Mouse (Mus musculus): ENCODE measurements at regions not wholly inside any gene's neighbourhood (a gene's known extent, or its start where the extent isn't known, plus 50 kb on each side); places are given as distances from the start of the nearest gene placed in this dataset.

GRCm38 (mm10) chr11:84627685-84628084 is 102.3 kb upstream of the Lhx1 start:
- no peak for ATAC-seq
- Histone ChIP-seq H3K4me3 (replicated peaks) (no peak overlapping the region), H3K9me3 (no peaks in the 10 kb centered on the region), H3K9ac (replicated peaks) (no peak overlapping the region), H3K27me3 (0 out of 2 replicates have a peak, but pooled peaks cover 7% of the 10 kb centered on the region), H3K27ac (no peak overlapping the region), H3K36me3 (no peaks in the 10 kb centered on the region), H3K4me1 (replicated peaks) (0 out of 2 replicates have a peak, but pooled peaks cover 13% of the 10 kb centered on the region), H3K4me2 (replicated peaks) (no peak overlapping the region)
- WGBS: 77% methylated on average over 11 of the region's 11 CpGs

DNA sequence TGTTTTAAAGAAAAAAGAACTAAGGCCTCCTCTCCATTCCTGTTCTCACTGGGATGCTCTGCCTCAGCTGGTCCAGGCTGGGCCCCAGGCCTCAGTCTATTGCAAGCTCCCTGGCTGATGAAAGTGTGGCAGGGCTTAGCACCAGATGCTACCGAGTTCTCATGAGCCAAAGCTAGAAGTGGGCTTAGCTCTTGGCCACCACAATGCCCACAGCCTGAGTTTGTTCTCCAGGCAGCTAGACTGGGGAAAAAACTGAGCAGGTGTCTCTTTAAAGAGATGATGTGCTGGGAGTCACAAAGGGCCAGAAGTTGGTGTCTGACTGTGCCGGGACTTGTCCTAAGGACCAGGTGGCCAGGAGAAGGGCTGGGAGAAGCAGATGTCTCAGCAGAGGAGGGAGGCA is 101.9 kb upstream of the Lhx1 start:
- 0 out of 2 replicates have a peak, but pooled peaks cover 6% of the 10 kb centered on the region for H3K27me3 ChIP-seq
- 70% methylated on average over 2 of the region's 2 CpGs for WGBS
- ATAC-seq: no peak
- 0 out of 2 replicates have a peak, but pooled peaks cover 13% of the 10 kb centered on the region for H3K4me1 ChIP-seq (replicated peaks)
- H3K36me3 ChIP-seq: no peaks in the 10 kb centered on the region
- no peak overlapping the region for H3K4me3 ChIP-seq (replicated peaks)
- no peak overlapping the region for H3K9ac ChIP-seq (replicated peaks)
- no peak overlapping the region for H3K4me2 ChIP-seq (replicated peaks)
- H3K9me3 ChIP-seq: no peaks in the 10 kb centered on the region
- no peak overlapping the region for H3K27ac ChIP-seq

DNA sequence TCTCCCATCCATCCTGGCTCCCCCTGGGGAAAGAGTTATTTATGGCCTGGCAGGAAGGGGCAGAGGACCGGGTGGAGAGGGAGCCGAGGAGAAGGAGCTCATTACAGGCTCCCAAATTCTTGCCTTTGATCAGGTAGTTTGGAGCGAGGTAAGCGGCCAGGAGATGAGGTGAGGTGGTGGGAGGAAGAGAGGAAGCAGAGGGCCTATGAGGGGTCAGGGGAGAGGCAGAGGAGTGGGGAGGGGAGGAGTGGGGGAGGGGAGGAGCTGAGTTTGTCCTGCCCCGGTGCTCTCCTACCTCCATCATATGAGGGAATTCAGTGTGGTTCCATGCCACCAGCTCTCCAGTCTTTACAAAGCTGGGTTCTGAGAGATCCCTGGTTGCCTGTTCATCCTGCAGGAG is 98.8 kb upstream of the Lhx1 start:
- H3K4me3 ChIP-seq (replicated peaks): no peak overlapping the region
- no peak overlapping the region for H3K4me2 ChIP-seq (replicated peaks)
- H3K36me3 ChIP-seq: no peaks in the 10 kb centered on the region
- H3K27me3 ChIP-seq: no peaks in the 10 kb centered on the region
- no peaks in the 10 kb centered on the region for H3K9me3 ChIP-seq
- no peak overlapping the region for H3K27ac ChIP-seq
- H3K9ac ChIP-seq (replicated peaks): no peak overlapping the region
- H3K4me1 ChIP-seq (replicated peaks): 0 out of 2 replicates have a peak, but pooled peaks cover 13% of the 10 kb centered on the region
- whole genome bisulfite sequencing: 52% methylated on average over 5 of the region's 5 CpGs
- no peak for ATAC-seq

DNA sequence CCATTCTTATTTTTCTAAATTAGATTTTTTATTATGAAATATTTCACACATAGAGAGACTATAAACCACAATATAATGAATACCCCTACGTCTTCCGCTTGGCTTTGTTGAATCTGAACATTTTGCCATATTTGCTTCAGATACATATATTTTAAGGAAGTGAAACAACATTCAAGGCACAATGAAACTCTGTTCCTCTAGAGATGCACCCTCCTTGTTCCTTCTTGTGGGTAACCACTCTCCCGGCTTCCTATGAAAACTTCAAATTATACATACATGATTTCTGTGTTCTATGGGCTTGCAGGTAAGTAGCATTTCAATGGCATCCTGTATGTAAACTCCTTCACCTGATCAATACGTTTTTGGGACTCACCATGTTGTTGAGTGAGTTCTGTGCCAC is 94.4 kb upstream of the Lhx1 start:
- WGBS: 92% methylated on average over 4 of the region's 4 CpGs
- no peak for ATAC-seq
- Histone ChIP-seq H3K36me3 (no peaks in the 10 kb centered on the region), H3K4me1 (replicated peaks) (no peaks in the 10 kb centered on the region), H3K27me3 (no peaks in the 10 kb centered on the region), H3K9me3 (no peaks in the 10 kb centered on the region), H3K27ac (no peak overlapping the region), H3K4me2 (replicated peaks) (no peak overlapping the region), H3K4me3 (replicated peaks) (no peak overlapping the region), H3K9ac (replicated peaks) (no peak overlapping the region)

DNA sequence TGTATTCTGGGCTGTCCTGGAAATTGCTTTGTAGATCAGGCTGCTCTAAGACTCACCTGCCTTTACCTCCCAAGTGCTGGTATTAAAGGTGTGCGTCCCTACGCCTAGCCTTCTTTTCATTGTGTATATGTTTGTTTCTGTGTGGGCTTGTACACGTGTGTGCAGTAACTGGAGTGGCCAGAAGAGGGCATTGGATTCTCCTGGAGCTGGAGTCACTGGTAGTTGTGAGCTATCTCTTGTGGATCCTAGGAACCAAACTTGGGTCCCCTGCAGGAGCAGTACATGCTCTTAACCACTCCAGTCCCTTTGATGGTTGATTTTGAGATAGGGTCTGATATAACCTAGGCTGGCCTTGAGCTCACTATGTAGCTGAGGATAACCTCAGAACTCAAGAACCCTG is 93.2 kb upstream of the Lhx1 start:
- no peak overlapping the region for H3K4me2 ChIP-seq (replicated peaks)
- no peaks in the 10 kb centered on the region for H3K9me3 ChIP-seq
- H3K4me3 ChIP-seq (replicated peaks): no peak overlapping the region
- H3K36me3 ChIP-seq: no peaks in the 10 kb centered on the region
- no peak overlapping the region for H3K9ac ChIP-seq (replicated peaks)
- no peak overlapping the region for H3K27ac ChIP-seq
- ATAC-seq: no peak
- H3K4me1 ChIP-seq (replicated peaks): no peaks in the 10 kb centered on the region
- WGBS: 87% methylated on average over 3 of the region's 3 CpGs
- no peaks in the 10 kb centered on the region for H3K27me3 ChIP-seq

DNA sequence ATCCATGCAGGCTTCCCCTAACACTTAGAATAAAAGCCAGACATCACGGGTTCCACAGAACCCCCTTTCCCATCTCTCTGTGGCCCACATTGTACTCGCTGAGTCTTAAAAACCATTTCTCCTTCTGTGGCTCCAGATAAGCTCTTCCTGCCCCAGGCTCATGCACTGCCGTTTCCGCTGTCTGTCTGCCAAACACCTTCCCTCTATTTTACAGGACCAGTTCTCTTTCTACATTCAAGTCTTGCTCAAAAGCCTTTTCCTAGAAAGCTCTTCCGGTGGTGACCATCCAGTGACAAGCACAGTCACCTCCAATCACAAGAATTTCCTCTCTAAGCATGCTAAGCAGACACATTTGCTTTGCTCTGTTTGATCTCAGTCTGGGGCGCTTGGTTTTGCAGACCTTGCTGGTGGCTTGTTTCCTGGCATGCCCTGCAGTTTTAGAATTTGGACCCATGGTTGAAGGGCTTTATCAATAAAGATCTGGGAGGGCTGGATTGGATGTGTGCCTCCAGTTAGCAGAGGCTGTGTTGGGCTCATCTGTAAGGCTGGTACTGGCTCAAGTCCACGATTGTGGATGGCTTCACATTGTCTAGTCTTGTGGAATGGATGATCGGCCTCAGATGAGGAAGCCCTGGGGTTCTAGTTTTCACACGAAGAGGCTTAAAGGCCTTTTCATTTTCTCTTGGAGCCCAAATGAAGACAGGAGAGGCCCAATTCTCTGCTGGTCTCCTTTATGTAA is 87.8 kb upstream of the Lhx1 start:
- Histone ChIP-seq H3K27me3 (peaks cover 8% of the 10 kb centered on the region; the same call in 1 of the 2 replicates), H3K27ac (no peak overlapping the region), H3K4me3 (replicated peaks) (no peak overlapping the region), H3K4me2 (replicated peaks) (no peak overlapping the region), H3K9me3 (no peaks in the 10 kb centered on the region), H3K4me1 (replicated peaks) (peaks cover 8% of the 10 kb centered on the region; the same call in 1 of the 2 replicates), H3K9ac (replicated peaks) (no peak overlapping the region), H3K36me3 (no peaks in the 10 kb centered on the region)
- ATAC-seq: no peak
- 78% methylated on average over 9 of the region's 9 CpGs for WGBS

GRCm38 (mm10) chr11:84611625-84611879 is 86.2 kb upstream of the Lhx1 start:
- Histone ChIP-seq H3K4me3 (replicated peaks) (no peak overlapping the region), H3K4me2 (replicated peaks) (no peak overlapping the region), H3K27ac (no peak overlapping the region), H3K9me3 (no peaks in the 10 kb centered on the region), H3K27me3 (peaks cover 21% of the 10 kb centered on the region; the same call in 1 of the 2 replicates), H3K9ac (replicated peaks) (no peak overlapping the region), H3K36me3 (no peaks in the 10 kb centered on the region), H3K4me1 (replicated peaks) (peaks cover 15% of the 10 kb centered on the region; the same call in 1 of the 2 replicates)
- 70% methylated on average over 4 of the region's 4 CpGs for WGBS
- no peak for ATAC-seq

- no peak overlapping the region; the same call in 1 of the 2 replicates for H3K27ac ChIP-seq
- 66% methylated on average over 7 of the region's 7 CpGs for WGBS
- no peak overlapping the region for H3K4me2 ChIP-seq (replicated peaks)
- H3K4me3 ChIP-seq (replicated peaks): no peak overlapping the region
- no peak for ATAC-seq
- no peak overlapping the region for H3K9ac ChIP-seq (replicated peaks)
- peaks cover 21% of the 10 kb centered on the region; the same call in 1 of the 2 replicates for H3K27me3 ChIP-seq
- no peaks in the 10 kb centered on the region for H3K9me3 ChIP-seq
- H3K36me3 ChIP-seq: no peaks in the 10 kb centered on the region
- H3K4me1 ChIP-seq (replicated peaks): peaks cover 15% of the 10 kb centered on the region; the same call in 1 of the 2 replicates
Measured at GRCm38 (mm10) chr11:84610774-84611624, 85.7 kb upstream of the Lhx1 start.

DNA sequence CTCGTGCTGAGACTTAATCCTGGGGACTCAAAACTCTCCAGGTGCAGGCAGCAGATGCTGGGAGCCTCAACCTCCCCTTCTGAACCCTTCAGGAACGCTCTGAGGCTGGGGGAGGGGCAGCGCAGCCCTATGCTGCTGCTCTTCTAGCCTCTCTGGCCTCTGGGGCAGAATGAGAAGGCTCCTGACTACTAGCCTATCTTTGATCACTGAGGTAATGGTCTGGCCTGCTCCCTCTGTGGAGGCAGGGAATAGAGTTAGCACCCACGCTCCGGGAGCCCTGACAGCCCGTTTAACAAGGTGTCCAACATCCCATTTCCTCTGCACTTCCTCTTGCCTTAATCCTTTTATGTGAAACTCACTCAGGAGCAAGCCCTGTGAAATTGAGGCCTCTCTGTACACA is 79.4 kb upstream of the Lhx1 start:
- H3K9ac ChIP-seq (replicated peaks): 0 out of 2 replicates have a peak overlapping the region, but pooled peaks have one; percentile 10
- peaks cover 27% of the 10 kb centered on the region for H3K4me1 ChIP-seq (replicated peaks)
- 2% methylated on average over 6 of the region's 6 CpGs for WGBS
- peak overlapping the region; percentile 17; the same call in 1 of the 2 replicates for H3K27ac ChIP-seq
- peak; percentile 37 for ATAC-seq
- H3K4me2 ChIP-seq (replicated peaks): no peak overlapping the region
- H3K9me3 ChIP-seq: no peaks in the 10 kb centered on the region
- H3K4me3 ChIP-seq (replicated peaks): no peak overlapping the region
- peaks cover 30% of the 10 kb centered on the region for H3K27me3 ChIP-seq
- H3K36me3 ChIP-seq: no peaks in the 10 kb centered on the region

GRCm38 (mm10) chr11:84599267-84599841 is 74.0 kb upstream of the Lhx1 start:
- Histone ChIP-seq H3K9ac (replicated peaks) (peak overlapping the region; percentile 33; the same call in 1 of the 2 replicates), H3K4me2 (replicated peaks) (peak overlapping the region; percentile 28), H3K27me3 (peaks cover 15% of the 10 kb centered on the region; the same call in 1 of the 2 replicates), H3K4me1 (replicated peaks) (peaks cover 18% of the 10 kb centered on the region), H3K4me3 (replicated peaks) (no peak overlapping the region), H3K27ac (peak overlapping the region; percentile 54), H3K9me3 (no peaks in the 10 kb centered on the region), H3K36me3 (no peaks in the 10 kb centered on the region)
- peak; percentile 76 for ATAC-seq
- WGBS: 44% methylated on average over 15 of the region's 15 CpGs

- Histone ChIP-seq H3K36me3 (no peaks in the 10 kb centered on the region), H3K9ac (replicated peaks) (no peak overlapping the region), H3K4me3 (replicated peaks) (no peak overlapping the region), H3K4me1 (replicated peaks) (peaks cover 18% of the 10 kb centered on the region), H3K27me3 (peaks cover 15% of the 10 kb centered on the region; the same call in 1 of the 2 replicates), H3K9me3 (no peaks in the 10 kb centered on the region), H3K27ac (no peak overlapping the region), H3K4me2 (replicated peaks) (no peak overlapping the region)
- WGBS: 84% methylated on average over 9 of the region's 9 CpGs
- no peak for ATAC-seq
Measured at GRCm38 (mm10) chr11:84597572-84598295, 72.4 kb upstream of the Lhx1 start.
